13 mouse cellular contexts compared by ENCODE assay signal in the genomic region with DNA sequence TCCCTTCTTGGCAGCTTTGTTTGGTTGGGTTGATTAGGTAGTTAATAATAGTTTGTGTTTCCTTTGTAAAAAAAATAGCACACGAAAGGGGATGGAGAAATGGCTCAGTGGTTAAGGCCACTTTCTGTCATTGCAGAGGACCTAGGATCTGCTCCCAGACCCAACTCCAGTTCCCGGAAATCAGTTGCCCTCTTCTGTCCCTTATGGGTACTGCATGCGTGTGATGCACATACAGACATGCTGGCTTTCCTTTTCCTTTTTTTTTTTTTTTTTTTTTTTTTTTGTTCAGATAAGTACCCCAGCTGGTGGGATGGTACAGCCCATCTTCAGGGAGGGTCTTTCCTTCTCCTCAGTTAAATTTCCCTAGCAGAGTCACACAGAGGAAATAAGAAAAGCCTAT. TPM values are rescaled to one million over a fixed set of nuclear protein-coding genes. Genes with fewer than 3 reads are reported as not detected.
A peak's percentile ranks its signal among the peaks of the same experiment; 100 is the strongest.
DNase-seq lines count a peak whose midpoint lies in the region; TF ChIP-seq lines count a peak whose summit lies in the region.
"Had no signal": no experiment of that assay in that cellular context is flagged by ENCODE, and none has a peak within 500 bp of the region (broad histone marks: within the 10 kb centered on the region; RNA-seq: fewer than 3 reads in every experiment).

No protein-coding gene starts in this region.

- H3K27me3 ChIP-seq in cerebellum, adult 2 months (ENCODE audit: control insufficient read depth, insufficient read depth, low read length) = no peaks in the 10 kb centered on the region
- H3K27me3 ChIP-seq in E14TG2a.4 (ENCODE audit: insufficient read depth, low read length) = no peaks in the 10 kb centered on the region

- H3K27ac ChIP-seq in cerebellum, adult 2 months (ENCODE audit: insufficient read depth, low read length) = no peak overlapping the region

- no peak overlapping the region for H3K4me3 ChIP-seq in cerebellum, adult 2 months (replicated peaks; ENCODE audit: insufficient read depth, low read depth, low read length)
- no peak overlapping the region for H3K4me3 ChIP-seq in lung, adult 2 months (replicated peaks; ENCODE audit: extremely low read depth, low read depth, low read length)
- H3K4me3 ChIP-seq in E14TG2a.4 (replicated peaks; ENCODE audit: low read length) = no peak overlapping the region

- DNase-seq in cerebellum, adult 2 months = no peak
- no peak for DNase-seq in cerebellum, postnatal 36 days
- no peak for DNase-seq in lung, adult 2 months
- DNase-seq in lung, postnatal 25 days (ENCODE audit: low spot score) = no peak
- peak; percentile 34 for DNase-seq in lung, postnatal 10 days
- DNase-seq in gastrocnemius, postnatal 4 days (ENCODE audit: low spot score in 2 of 2) = no peak
- DNase-seq in gastrocnemius, postnatal 25 days = no peak
- DNase-seq: cerebellum, postnatal 10 days; heart, postnatal 10 days; kidney, adult 11 months; right cerebral cortex, postnatal 4 days had no signal

- H3K4me1 ChIP-seq in cerebellum, adult 2 months (ENCODE audit: control insufficient read depth, insufficient read depth, low read length) = peaks cover 13% of the 10 kb centered on the region
- no peaks in the 10 kb centered on the region; the same call in 1 of the 2 replicates for H3K4me1 ChIP-seq in lung, adult 2 months (ENCODE audit: control insufficient read depth, insufficient read depth, low read length)
- peaks cover 15% of the 10 kb centered on the region for H3K4me1 ChIP-seq in E14TG2a.4 (replicated peaks; ENCODE audit: low read depth, low read length)

- no peak for TF ChIP-seq POLR2A in cerebellum, adult 2 months (IDR thresholded peaks at IDR 0.05; ENCODE audit: borderline replicate concordance, insufficient read depth, low read length)
- no peak for TF ChIP-seq POLR2A in lung, adult 2 months (IDR thresholded peaks at IDR 0.05; ENCODE audit: borderline replicate concordance, extremely low read depth, low read depth, low read length)

- peak; percentile 29; the same call in 1 of the 2 replicates for TF ChIP-seq CTCF in cerebellum, adult 2 months (IDR thresholded peaks at IDR 0.05; ENCODE audit: borderline replicate concordance, insufficient read depth, low read depth, low read length)
- TF ChIP-seq CTCF in lung, adult 2 months (IDR thresholded peaks at IDR 0.05; ENCODE audit: insufficient read depth, low read length) = peak; percentile 31; the same call in 1 of the 2 replicates
- peak; percentile 59 for TF ChIP-seq CTCF in E14TG2a.4 (conservative IDR thresholded peaks at IDR 0.05; ENCODE audit: low read length)

- WGBS in cerebellum, adult 2 months = 94% methylated on average over 3 of the region's 3 CpGs
- 89% methylated on average over 3 of the region's 3 CpGs for WGBS in lung, adult 2 months

- peaks cover 10% of the 10 kb centered on the region for H3K9me3 ChIP-seq in E14TG2a.4 (ENCODE audit: low read length)

- no peaks in the 10 kb centered on the region for H3K36me3 ChIP-seq in E14TG2a.4 (ENCODE audit: insufficient read depth, low read length)

RNA-seq across cellular contexts. Expression of a gene that starts 20.1 kb away (rescaled TPM):
- polyA plus RNA-seq in cerebellum, adult 2 months (2012; rRNA removed) = 33.3 and 35.7 TPM in 2 replicates
- polyA plus RNA-seq in lung, adult 2 months (2012; rRNA removed) = 6.9 and 7.5 TPM in 2 replicates
- 1 to 10 TPM; 2.8 to 2.9 TPM for total RNA-seq in gastrocnemius, postnatal 4 days (2021)
- total RNA-seq in gastrocnemius, postnatal 25 days (2021) = under 1 TPM; 0.67 to 0.77 TPM
- polyA plus RNA-seq: C2C12 had no signal
